Mouse (Mus musculus) midbrain, embryonic 16.5 days (tissue): ENCODE data around the gene Cacng7. TPM values are rescaled to one million over a fixed set of nuclear protein-coding genes. Genes with fewer than 3 reads are reported as not detected.

ENCODE experiments used
- ATAC-seq: fragments of 200-750 bp; cut with Nextera tagmentation; 2 replicates; pipeline ENCODE4 v1.8.0; 2017; ENCODE audit warnings: moderate TSS enrichment
- H3K27ac ChIP-seq: fragments of 300-500 bp; sonication (generic); 2 replicates; pipeline ENCODE4 v1.5.1; 2014; ENCODE audit warnings: mild to moderate bottlenecking, low read length, mixed read lengths
- H3K27me3 ChIP-seq: fragments of 300-500 bp; sonication (generic); 2 replicates; pipeline ENCODE4 v1.6.1; 2014; ENCODE audit warnings: low read depth, low read length, mixed read lengths; ENCODE audit not compliant: control insufficient read depth, insufficient read depth
- H3K36me3 ChIP-seq: fragments of 300-500 bp; sonication (generic); 2 replicates; pipeline ENCODE4 v1.6.1; 2014; ENCODE audit warnings: mild to moderate bottlenecking, low read length, moderate library complexity, mixed read lengths; ENCODE audit not compliant: control insufficient read depth, insufficient read depth
- H3K4me1 ChIP-seq: fragments of 300-500 bp; sonication (generic); 2 replicates; pipeline ENCODE4 v1.6.1; 2014; ENCODE audit warnings: mild to moderate bottlenecking, low read length, mixed read lengths; ENCODE audit not compliant: control insufficient read depth, insufficient read depth
- H3K4me2 ChIP-seq: fragments of 300-500 bp; sonication (generic); 2 replicates; pipeline ENCODE4 v1.6.1; 2014; ENCODE audit warnings: mild to moderate bottlenecking, low read length, mixed read lengths
- H3K4me3 ChIP-seq: fragments of 300-500 bp; sonication (generic); 2 replicates; pipeline ENCODE4 v1.5.1; 2014; ENCODE audit warnings: low read depth, mild to moderate bottlenecking, low read length, moderate library complexity, mixed read lengths
- H3K9ac ChIP-seq: fragments of 300-500 bp; sonication (generic); 2 replicates; pipeline ENCODE4 v1.6.1; 2014; ENCODE audit warnings: low read depth, low read length, mixed read lengths
- H3K9me3 ChIP-seq: fragments of 300-500 bp; sonication (generic); replicated peaks from 2 replicates; pipeline ENCODE4 v1.6.1; 2014; ENCODE audit warnings: mild to moderate bottlenecking, low read length, mixed read lengths; ENCODE audit not compliant: control insufficient read depth, poor library complexity, severe bottlenecking
- WGBS: fragments of 180-500 bp; shearing (Covaris S2); extraction: QIAGEN DNeasy Blood & Tissue Kit; methylation state at CpG from one replicate; pipeline ENCODE4 v1.1.7; 2014; 5-methylcytosine and 5-hydroxymethylcytosine counted together
- polyA plus RNA-seq: library from polyadenylated mRNA; unstranded; fragments of >200 nt; fragmentation: Nextera tagmentation; extraction: Ambion mirVana; gene quantifications from 2 replicates; pipeline ENCODE4 v1.2.1, GENCODE M21; 2015

Gene Cacng7
- polyA plus RNA-seq, 1 experiment from 2014 or later = 2.6 TPM

DNA sequence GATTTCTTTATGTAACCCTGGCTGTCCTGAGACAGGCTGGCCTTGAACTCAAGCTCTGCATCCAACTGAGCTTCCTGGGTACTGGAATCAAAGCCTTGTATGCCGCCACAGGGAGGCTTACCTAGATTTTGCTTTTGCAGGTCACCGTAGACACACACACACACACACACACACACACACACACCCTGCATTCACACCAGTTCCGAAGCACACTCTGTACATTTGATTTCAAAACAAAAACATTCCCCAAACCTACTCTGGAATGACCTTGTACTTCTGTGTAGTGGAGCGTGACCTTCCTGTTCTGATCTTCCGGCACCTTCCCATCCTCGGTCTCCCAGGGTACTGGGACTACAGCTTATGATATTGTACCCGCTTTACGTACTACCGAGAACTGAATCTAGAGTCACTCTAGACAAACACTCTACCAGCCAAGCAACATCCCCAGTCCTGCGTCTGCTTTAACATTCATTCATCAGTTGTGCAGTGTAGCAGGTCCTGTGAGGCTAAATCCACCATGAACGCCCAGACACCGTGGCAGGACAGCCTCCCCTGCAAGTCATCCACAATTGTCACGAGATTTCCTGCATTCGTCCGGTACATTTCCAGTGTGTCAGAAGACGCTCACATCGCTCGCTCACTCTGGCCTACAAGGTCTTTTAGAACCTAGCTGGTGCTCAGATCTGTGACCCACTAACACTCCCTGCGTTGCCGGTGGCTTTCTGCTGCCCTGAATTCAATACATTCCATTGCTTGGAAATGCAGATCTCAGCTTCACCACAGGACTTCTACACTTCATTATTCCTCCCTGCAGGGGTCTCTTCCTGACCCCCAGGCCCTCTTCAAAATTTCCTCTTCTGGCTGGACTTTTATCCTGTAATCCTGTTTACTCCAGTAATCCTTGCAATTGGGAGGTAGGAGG, 14.9 kb downstream of the Cacng7 start:
- ATAC-seq = no peak
- Histone ChIP-seq H3K9me3 (no peaks in the 10 kb centered on the region), H3K4me3 (no peak overlapping the region), H3K9ac (no peak overlapping the region), H3K27ac (no peak overlapping the region; the same call in 1 of the 2 replicates), H3K36me3 (peaks cover 15% of the 10 kb centered on the region), H3K4me1 (no peaks in the 10 kb centered on the region), H3K27me3 (no peaks in the 10 kb centered on the region), H3K4me2 (no peak overlapping the region)
- 23% methylated on average over 20 of the region's 20 CpGs for WGBS

GRCm38 (mm10) chr7:3348326-3348725, 15.6 kb downstream of the Cacng7 start:
- Histone ChIP-seq H3K27ac (no peak overlapping the region), H3K4me3 (no peak overlapping the region), H3K9me3 (no peaks in the 10 kb centered on the region), H3K4me2 (no peak overlapping the region), H3K27me3 (no peaks in the 10 kb centered on the region), H3K36me3 (peaks cover 15% of the 10 kb centered on the region), H3K4me1 (no peaks in the 10 kb centered on the region), H3K9ac (no peak overlapping the region)
- no peak for ATAC-seq
- 52% methylated on average over 5 of the region's 5 CpGs for WGBS

DNA sequence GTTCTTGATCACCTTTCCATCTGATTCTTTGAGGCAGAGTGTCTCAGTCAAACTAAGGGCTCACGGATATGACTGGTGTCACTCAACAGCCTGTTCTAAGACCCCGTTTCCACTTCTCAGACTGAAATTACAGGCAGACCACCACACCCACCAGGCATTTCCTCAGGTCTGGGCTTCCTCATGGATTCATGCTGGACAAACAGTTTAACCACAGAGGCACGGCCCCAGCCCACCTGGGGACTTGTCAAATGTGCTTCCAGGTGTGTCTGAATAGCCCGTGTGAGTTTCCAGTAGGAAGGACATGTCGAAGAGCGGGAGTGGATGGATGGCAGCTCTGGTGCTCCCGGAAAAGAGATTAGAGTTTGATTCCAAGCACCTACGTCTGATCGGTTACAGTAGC, 17.0 kb downstream of the Cacng7 start:
- Histone ChIP-seq H3K36me3 (peaks cover 15% of the 10 kb centered on the region), H3K4me3 (no peak overlapping the region), H3K27ac (no peak overlapping the region), H3K27me3 (no peaks in the 10 kb centered on the region), H3K9me3 (no peaks in the 10 kb centered on the region), H3K4me1 (no peaks in the 10 kb centered on the region), H3K9ac (no peak overlapping the region), H3K4me2 (no peak overlapping the region)
- no peak for ATAC-seq
- 94% methylated on average over 9 of the region's 9 CpGs for WGBS

- H3K4me1 ChIP-seq = no peaks in the 10 kb centered on the region
- no peak overlapping the region for H3K9ac ChIP-seq
- H3K36me3 ChIP-seq = peaks cover 10% of the 10 kb centered on the region
- H3K9me3 ChIP-seq = no peaks in the 10 kb centered on the region
- H3K27ac ChIP-seq = no peak overlapping the region
- 91% methylated on average over 1 of the region's 1 CpGs for WGBS
- no peaks in the 10 kb centered on the region for H3K27me3 ChIP-seq
- H3K4me3 ChIP-seq = no peak overlapping the region
- H3K4me2 ChIP-seq = no peak overlapping the region
- no peak for ATAC-seq
These were observed 18.8 kb downstream of the Cacng7 start for GRCm38 (mm10) chr7:3351536-3351935.

DNA sequence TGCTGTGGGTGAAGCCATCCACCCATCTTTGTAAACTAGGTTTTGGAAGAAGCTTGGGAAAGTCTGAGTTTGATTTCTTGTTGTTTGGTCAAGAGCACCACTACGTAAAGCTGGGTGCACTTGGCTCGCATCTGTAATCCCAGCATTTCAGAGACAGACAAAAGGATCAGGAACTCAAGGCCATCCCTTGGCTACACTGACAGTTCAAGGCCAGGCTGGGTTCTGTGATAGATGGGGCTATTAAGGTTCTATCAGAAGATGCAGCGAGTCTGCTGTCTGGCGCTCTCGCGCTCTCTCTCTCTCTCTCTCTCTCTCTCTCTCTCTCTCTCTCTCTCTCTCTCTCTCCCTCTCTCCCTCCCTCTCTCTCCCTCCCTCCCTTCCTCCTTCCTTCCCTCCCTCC, 22.1 kb downstream of the Cacng7 start:
- WGBS = 89% methylated on average over 6 of the region's 6 CpGs
- H3K4me3 ChIP-seq = no peak overlapping the region
- H3K9ac ChIP-seq = no peak overlapping the region
- no peaks in the 10 kb centered on the region for H3K4me1 ChIP-seq
- H3K27ac ChIP-seq = no peak overlapping the region
- H3K9me3 ChIP-seq = no peaks in the 10 kb centered on the region
- no peak overlapping the region for H3K4me2 ChIP-seq
- peaks cover 15% of the 10 kb centered on the region for H3K36me3 ChIP-seq
- H3K27me3 ChIP-seq = no peaks in the 10 kb centered on the region
- no peak for ATAC-seq

- peaks cover 14% of the 10 kb centered on the region for H3K36me3 ChIP-seq
- no peaks in the 10 kb centered on the region for H3K4me1 ChIP-seq
- no peak overlapping the region for H3K9ac ChIP-seq
- H3K4me2 ChIP-seq = no peak overlapping the region
- H3K27me3 ChIP-seq = no peaks in the 10 kb centered on the region
- ATAC-seq = no peak
- no peaks in the 10 kb centered on the region for H3K9me3 ChIP-seq
- no peak overlapping the region for H3K27ac ChIP-seq
- 75% methylated on average over 1 of the region's 1 CpGs for WGBS
- no peak overlapping the region for H3K4me3 ChIP-seq
These were observed 27.9 kb downstream of the Cacng7 start for GRCm38 (mm10) chr7:3360678-3361077.

DNA sequence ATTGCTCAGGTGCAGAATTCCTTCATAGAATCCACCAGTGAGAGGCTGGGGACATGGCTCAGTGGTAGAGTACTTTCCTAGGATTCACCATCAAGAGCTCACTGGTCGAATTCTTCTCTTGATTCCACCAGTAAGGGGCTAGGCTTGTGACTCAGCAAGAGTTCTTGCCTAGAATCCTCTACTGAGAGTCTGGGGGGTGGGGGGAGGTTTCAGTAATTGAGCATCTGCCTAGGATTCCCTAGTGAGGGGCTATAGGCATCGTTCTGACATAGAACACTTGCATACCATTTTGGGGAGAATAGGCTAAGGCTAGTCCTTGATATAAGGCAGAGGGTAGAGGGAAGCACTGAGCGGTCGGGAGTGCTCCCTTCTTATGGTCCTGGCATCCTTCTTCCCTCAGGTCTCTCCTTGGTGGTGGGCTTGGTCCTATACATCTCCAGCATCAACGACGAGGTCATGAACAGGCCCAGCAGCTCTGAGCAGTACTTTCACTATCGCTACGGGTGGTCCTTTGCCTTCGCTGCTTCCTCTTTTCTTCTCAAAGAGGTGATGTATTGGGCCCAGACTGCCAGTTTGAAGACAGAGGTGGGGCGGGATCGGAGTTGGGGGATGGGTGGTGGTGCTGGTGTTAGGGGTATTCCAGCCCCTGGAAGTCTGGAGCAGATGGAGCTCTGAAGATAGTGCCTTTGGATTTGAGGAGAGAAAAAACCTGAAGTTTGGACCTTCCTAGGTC, 33.0 kb downstream of the Cacng7 start:
- Histone ChIP-seq H3K4me1 (peaks cover 7% of the 10 kb centered on the region; the same call in 1 of the 2 replicates), H3K4me2 (no peak overlapping the region), H3K27ac (no peak overlapping the region), H3K4me3 (no peak overlapping the region), H3K36me3 (peaks cover 5% of the 10 kb centered on the region), H3K27me3 (no peaks in the 10 kb centered on the region), H3K9me3 (no peaks in the 10 kb centered on the region), H3K9ac (no peak overlapping the region)
- 41% methylated on average over 11 of the region's 11 CpGs for WGBS
- ATAC-seq = no peak

GRCm38 (mm10) chr7:3366705-3367516, 34.2 kb downstream of the Cacng7 start:
- Histone ChIP-seq H3K4me3 (no peak overlapping the region), H3K36me3 (peaks cover 2% of the 10 kb centered on the region; the same call in 1 of the 2 replicates), H3K27ac (no peak overlapping the region), H3K27me3 (no peaks in the 10 kb centered on the region), H3K9ac (no peak overlapping the region), H3K9me3 (no peaks in the 10 kb centered on the region), H3K4me2 (peak overlapping the region; percentile 21; the same call in 1 of the 2 replicates), H3K4me1 (peaks cover 7% of the 10 kb centered on the region; the same call in 1 of the 2 replicates)
- peak; percentile 38; the same call in 1 of the 2 replicates for ATAC-seq
- WGBS = 23% methylated on average over 42 of the region's 42 CpGs
